Mouse (Mus musculus): Measurements from ENCODE around the gene 9530053A07Rik. TPM values are rescaled to one million over a fixed set of nuclear protein-coding genes. Genes with fewer than 3 reads are reported as not detected.
A peak's percentile ranks its signal among the peaks of the same experiment; 100 is the strongest.
"Not testable (repeated sequence)": the region's sequence is repeated elsewhere in the genome, so short reads cannot be mapped to it uniquely, and the experiment has no call there.

Gene 9530053A07Rik
- polyA plus RNA-seq (2015; fragmentation: Nextera tagmentation; extraction: Ambion mirVana) = 0.03 and 0.05 TPM in 2 replicates

DNA sequence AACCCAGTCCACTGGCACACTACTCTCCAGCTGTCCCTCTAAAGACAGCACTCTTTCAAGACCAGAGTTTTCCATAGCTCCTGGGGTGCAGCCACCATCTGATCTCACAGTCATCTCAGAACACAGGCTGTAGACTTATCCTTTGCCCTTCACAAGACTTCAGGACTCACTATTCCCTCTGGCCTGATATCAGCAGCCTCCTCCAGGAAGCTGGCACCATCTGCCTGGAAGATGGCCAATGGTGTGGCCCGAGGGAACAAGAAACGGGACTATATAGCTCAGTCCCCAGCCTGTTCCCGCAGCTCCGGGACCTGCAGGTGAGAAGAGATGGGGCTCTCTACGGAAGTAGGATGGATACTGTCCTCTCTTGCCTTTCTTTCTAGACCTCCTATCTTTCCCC is at the start of gene 9530053A07Rik:
TSS of gene 9530053A07Rik (plus strand) at position 301 of the 400 bp plus-strand sequence.
- WGBS = 82% methylated on average over 5 of the region's 5 CpGs
- Histone ChIP-seq H3K9ac (no peak within 1 kb of the TSS), H3K4me2 (replicated peaks) (no peak within 1 kb of the TSS), H3K27ac (replicated peaks) (no peak within 1 kb of the TSS), H3K4me3 (replicated peaks) (no peak within 1 kb of the TSS), H3K4me1 (no peaks in the 10 kb centered on the region), H3K27me3 (no peaks in the 10 kb centered on the region), H3K9me3 (replicated peaks) (no peaks in the 10 kb centered on the region), H3K36me3 (no peaks in the 10 kb centered on the region)
- ATAC-seq (ENCODE audit: insufficient number of reproducible peaks, low FRiP score, low TSS enrichment, low read depth) = no peak

DNA sequence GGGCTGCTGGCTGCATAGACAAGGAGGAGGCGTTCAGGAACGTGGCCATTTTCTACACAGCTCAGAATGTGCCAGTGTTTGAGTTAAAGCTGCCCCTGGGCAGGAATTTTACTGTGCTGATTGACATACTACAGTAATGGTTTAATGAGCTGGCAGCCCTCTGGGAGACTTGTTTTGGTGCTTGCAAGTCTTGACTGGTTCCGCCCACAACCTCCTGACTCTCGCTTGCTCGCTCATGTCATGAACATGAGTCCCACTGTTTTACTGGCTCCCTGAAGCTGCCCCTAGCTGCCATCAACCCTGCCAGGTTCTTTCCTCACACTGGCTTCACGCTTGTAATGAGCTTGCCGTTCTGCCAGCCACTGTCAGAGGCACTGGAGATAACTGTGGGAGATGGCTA is 45.1 kb upstream of the 9530053A07Rik start:
- no peaks in the 10 kb centered on the region for H3K4me1 ChIP-seq
- no peaks in the 10 kb centered on the region for H3K9me3 ChIP-seq (replicated peaks)
- 0 out of 2 replicates have a peak, but pooled peaks cover 4% of the 10 kb centered on the region for H3K27me3 ChIP-seq
- no peaks in the 10 kb centered on the region for H3K36me3 ChIP-seq
- WGBS = 56% methylated on average over 7 of the region's 7 CpGs
- no peak overlapping the region for H3K4me2 ChIP-seq (replicated peaks)
- H3K9ac ChIP-seq = no peak overlapping the region
- H3K27ac ChIP-seq (replicated peaks) = 0 out of 2 replicates have a peak overlapping the region, but pooled peaks have one; percentile 11
- peak; percentile 39; the same call in 1 of the 2 replicates for ATAC-seq (ENCODE audit: insufficient number of reproducible peaks, low FRiP score, low TSS enrichment, low read depth)
- H3K4me3 ChIP-seq (replicated peaks) = no peak overlapping the region

DNA sequence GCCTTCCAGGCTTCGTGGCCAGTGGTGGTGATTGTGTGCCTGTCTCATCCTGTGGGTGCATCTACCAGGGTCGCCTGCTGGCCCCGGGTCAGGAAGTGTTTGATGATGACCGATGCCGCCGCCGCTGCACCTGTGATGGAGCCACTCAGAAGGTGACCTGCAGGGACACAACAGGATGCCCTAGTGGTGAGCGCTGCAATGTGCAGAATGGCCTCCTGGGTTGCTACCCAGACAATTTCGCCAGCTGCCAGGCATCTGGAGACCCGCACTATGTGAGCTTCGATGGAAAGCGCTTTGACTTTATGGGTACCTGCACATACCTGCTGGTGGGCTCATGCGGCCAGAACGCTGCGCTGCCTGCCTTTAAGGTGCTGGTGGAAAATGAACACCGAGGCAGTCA is 43.0 kb upstream of the 9530053A07Rik start:
- 0 out of 2 replicates have a peak, but pooled peaks cover 4% of the 10 kb centered on the region for H3K27me3 ChIP-seq
- no peaks in the 10 kb centered on the region for H3K36me3 ChIP-seq
- 84% methylated on average over 16 of the region's 16 CpGs for WGBS
- no peak for ATAC-seq (ENCODE audit: insufficient number of reproducible peaks, low FRiP score, low TSS enrichment, low read depth)
- no peak overlapping the region for H3K4me2 ChIP-seq (replicated peaks)
- no peak overlapping the region for H3K9ac ChIP-seq
- no peak overlapping the region for H3K4me3 ChIP-seq (replicated peaks)
- no peaks in the 10 kb centered on the region for H3K4me1 ChIP-seq
- H3K9me3 ChIP-seq (replicated peaks) = no peaks in the 10 kb centered on the region
- no peak overlapping the region for H3K27ac ChIP-seq (replicated peaks)

DNA sequence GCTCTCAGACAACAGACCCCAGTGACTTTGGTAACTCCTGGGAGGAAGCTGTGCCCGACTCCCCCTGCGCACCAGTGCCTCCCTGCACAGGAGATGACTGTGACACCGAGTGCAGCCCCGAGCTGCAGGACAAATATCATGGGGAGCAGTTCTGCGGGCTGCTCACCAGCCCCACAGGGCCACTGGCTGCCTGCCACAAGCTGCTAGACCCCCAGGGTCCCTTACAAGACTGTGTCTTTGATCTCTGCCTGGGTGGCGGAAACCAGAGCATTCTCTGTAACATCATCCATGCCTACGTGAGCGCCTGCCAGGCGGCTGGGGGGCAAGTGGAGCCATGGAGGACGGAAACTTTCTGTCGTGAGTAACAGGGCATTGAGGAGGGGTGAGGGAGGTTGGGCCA is 35.7 kb upstream of the 9530053A07Rik start:
- Histone ChIP-seq H3K27me3 (no peaks in the 10 kb centered on the region), H3K9ac (no peak overlapping the region), H3K4me1 (0 out of 2 replicates have a peak, but pooled peaks cover 8% of the 10 kb centered on the region), H3K9me3 (replicated peaks) (no peaks in the 10 kb centered on the region), H3K4me3 (replicated peaks) (no peak overlapping the region), H3K27ac (replicated peaks) (no peak overlapping the region), H3K36me3 (no peaks in the 10 kb centered on the region), H3K4me2 (replicated peaks) (no peak overlapping the region)
- WGBS = 10% methylated on average over 11 of the region's 11 CpGs
- no peak for ATAC-seq (ENCODE audit: insufficient number of reproducible peaks, low FRiP score, low TSS enrichment, low read depth)

DNA sequence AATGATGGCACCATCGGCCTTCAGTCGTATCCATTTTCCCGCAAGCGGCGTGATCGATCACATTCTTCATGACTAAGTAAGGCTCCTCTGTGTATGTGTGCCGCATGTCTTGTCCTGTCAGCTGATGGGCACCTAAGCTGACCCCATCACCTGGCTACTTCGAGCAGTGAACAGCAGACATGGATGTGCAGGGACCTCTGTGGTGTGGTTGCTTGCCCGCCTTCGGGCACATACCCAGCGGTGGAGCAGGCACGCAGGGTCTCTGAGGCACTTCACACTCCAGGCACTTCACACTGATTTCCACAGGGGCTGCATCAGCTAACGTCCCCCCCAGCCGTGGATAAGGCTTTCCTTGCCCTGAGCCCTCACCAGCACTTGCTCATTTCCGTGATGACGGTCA is 30.2 kb upstream of the 9530053A07Rik start:
- H3K4me2 ChIP-seq (replicated peaks) = no peak overlapping the region
- no peak for ATAC-seq (ENCODE audit: insufficient number of reproducible peaks, low FRiP score, low TSS enrichment, low read depth)
- 94% methylated on average over 16 of the region's 16 CpGs for WGBS

DNA sequence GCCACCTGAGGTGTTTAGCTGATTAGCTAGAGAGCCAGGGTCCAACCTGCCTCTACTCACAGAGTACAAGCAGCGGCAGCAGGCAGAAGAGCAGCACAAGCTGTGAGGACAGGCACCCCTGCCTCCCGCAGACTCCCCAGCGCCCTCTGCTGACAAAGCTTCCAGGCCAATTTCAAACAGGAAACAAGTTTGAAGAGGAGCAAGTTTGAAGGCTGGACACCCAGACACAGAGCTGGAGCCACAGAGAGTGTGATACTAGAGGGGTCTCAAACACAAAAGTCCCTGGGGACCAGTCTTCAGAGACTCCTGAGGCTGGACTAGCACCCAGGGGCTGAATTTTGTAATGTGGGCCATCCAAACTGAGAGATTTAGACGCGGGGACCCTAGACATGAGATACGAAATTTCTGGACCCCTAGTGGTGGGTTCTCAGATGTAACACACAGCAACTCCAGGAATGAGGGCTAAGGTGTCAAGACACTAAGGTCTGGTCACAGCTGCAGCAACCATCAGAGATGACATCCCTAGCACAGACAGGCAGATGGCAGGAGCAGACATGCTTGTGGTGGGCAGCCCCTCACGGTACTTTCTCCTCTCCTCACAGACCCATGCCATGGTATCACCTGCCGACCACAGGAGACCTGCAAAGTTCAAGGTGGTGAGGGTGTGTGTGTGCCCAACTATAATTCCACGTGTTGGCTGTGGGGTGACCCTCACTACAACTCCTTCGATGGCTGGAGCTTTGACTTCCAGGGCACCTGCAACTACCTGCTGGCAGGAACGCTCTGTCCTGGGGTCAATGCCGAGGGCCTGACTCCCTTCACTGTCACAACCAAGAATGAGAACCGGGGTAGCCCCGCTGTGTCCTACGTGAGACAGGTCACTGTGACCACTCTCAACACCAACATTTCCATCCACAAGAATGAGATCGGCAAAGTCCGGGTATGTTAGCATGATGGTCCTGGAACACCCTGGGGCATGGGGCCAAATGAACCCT is 28.4 kb upstream of the 9530053A07Rik start:
- ATAC-seq (ENCODE audit: insufficient number of reproducible peaks, low FRiP score, low TSS enrichment, low read depth) = no peak
- H3K36me3 ChIP-seq = no peaks in the 10 kb centered on the region
- H3K27ac ChIP-seq (replicated peaks) = no peak overlapping the region
- no peak overlapping the region for H3K9ac ChIP-seq
- 64% methylated on average over 17 of the region's 17 CpGs for WGBS
- no peak overlapping the region for H3K4me3 ChIP-seq (replicated peaks)
- no peak overlapping the region for H3K4me2 ChIP-seq (replicated peaks)
- peaks cover 4% of the 10 kb centered on the region; the same call in 1 of the 2 replicates for H3K4me1 ChIP-seq
- no peaks in the 10 kb centered on the region for H3K27me3 ChIP-seq
- H3K9me3 ChIP-seq (replicated peaks) = peaks cover 10% of the 10 kb centered on the region; the same call in 1 of the 2 replicates

More for the DNA sequence above, 30.2 kb upstream of the 9530053A07Rik start:
- H3K9ac ChIP-seq = no peak overlapping the region
- no peaks in the 10 kb centered on the region for H3K36me3 ChIP-seq
- no peak overlapping the region for H3K27ac ChIP-seq (replicated peaks)
- no peak overlapping the region for H3K4me3 ChIP-seq (replicated peaks)
- no peaks in the 10 kb centered on the region for H3K27me3 ChIP-seq
- H3K4me1 ChIP-seq = 0 out of 2 replicates have a peak, but pooled peaks cover under 1% of the 10 kb centered on the region
- peaks cover 10% of the 10 kb centered on the region; the same call in 1 of the 2 replicates for H3K9me3 ChIP-seq (replicated peaks)

DNA sequence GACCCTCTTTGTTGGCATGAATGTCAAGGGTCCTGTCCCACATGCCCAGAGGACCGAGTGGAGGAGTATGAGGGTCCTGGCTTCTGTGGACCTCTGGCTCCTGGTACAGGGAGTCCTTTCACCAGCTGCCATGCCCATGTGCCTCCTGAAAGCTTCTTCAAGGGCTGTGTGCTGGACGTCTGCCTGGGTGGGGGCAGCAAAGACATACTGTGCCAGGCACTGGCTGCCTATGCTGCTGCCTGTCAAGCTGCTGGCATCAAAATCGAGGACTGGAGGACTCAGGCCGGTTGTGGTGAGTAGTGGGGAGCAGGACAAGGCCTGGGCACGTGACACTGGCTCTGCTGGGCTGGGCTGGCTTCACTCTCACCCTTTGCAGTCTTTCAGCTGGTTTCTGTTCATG is 26.3 kb upstream of the 9530053A07Rik start:
- H3K27me3 ChIP-seq; ATAC-seq (ENCODE audit: insufficient number of reproducible peaks, low FRiP score, low TSS enrichment, low read depth); H3K4me2 ChIP-seq (replicated peaks); H3K9ac ChIP-seq; H3K4me3 ChIP-seq (replicated peaks); H3K36me3 ChIP-seq; H3K4me1 ChIP-seq; H3K27ac ChIP-seq (replicated peaks): not testable (repeated sequence)
- H3K9me3 ChIP-seq (replicated peaks) = peaks cover 10% of the 10 kb centered on the region; the same call in 1 of the 2 replicates
- 44% methylated on average over 5 of the region's 5 CpGs for WGBS

DNA sequence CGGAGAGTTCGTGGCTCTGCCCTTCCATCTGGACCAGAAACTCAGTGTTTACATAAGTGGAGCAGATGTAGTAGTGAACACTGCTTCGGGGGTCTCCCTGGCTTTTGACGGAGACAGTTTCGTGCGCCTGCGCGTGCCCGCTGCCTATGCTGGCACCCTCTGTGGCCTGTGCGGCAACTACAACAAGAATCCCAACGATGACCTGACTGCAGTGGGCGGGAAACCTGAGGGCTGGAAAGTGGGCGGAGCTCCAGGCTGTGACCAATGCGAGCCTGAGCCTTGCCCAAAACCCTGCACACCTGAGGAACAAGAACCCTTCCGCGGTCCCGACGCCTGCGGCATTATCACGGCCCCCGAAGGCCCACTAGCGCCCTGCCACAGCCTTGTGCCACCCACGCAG is 24.6 kb upstream of the 9530053A07Rik start:
- ATAC-seq (ENCODE audit: insufficient number of reproducible peaks, low FRiP score, low TSS enrichment, low read depth) = peak; percentile 27; the same call in 1 of the 2 replicates

DNA sequence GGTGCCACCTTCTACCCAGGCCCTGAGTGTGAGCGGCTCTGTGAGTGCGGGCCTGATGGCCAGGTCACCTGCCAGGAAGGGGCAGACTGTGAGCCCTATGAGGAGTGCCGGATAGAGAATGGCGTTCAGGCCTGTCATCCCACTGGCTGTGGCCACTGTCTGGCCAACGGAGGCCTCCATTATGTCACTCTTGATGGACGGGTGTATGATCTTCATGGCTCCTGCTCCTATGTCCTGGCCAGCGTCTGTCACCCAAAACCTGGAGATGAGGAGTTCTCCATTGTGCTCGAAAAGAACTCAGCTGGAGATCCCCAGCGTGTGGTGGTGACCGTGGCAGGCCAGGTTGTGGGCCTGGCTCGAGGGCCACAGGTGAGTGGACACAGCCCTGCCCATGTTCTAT is 23.0 kb upstream of the 9530053A07Rik start:
- Histone ChIP-seq H3K4me1 (peaks cover 4% of the 10 kb centered on the region; the same call in 1 of the 2 replicates), H3K9me3 (replicated peaks) (no peaks in the 10 kb centered on the region), H3K4me3 (replicated peaks) (no peak overlapping the region), H3K27ac (replicated peaks) (no peak overlapping the region), H3K36me3 (no peaks in the 10 kb centered on the region), H3K4me2 (replicated peaks) (no peak overlapping the region), H3K27me3 (no peaks in the 10 kb centered on the region), H3K9ac (no peak overlapping the region)
- no peak for ATAC-seq (ENCODE audit: insufficient number of reproducible peaks, low FRiP score, low TSS enrichment, low read depth)
- WGBS = 91% methylated on average over 11 of the region's 11 CpGs

More for the DNA sequence above, 24.6 kb upstream of the 9530053A07Rik start:
- H3K9ac ChIP-seq = no peak overlapping the region
- no peak overlapping the region for H3K27ac ChIP-seq (replicated peaks)
- 8% methylated on average over 23 of the region's 23 CpGs for WGBS
- H3K4me3 ChIP-seq (replicated peaks) = peak overlapping the region; percentile 27
- no peaks in the 10 kb centered on the region for H3K36me3 ChIP-seq
- H3K9me3 ChIP-seq (replicated peaks) = 0 out of 2 replicates have a peak, but pooled peaks cover 3% of the 10 kb centered on the region
- no peaks in the 10 kb centered on the region for H3K27me3 ChIP-seq
- peak overlapping the region; percentile 51 for H3K4me2 ChIP-seq (replicated peaks)
- peaks cover 4% of the 10 kb centered on the region; the same call in 1 of the 2 replicates for H3K4me1 ChIP-seq

DNA sequence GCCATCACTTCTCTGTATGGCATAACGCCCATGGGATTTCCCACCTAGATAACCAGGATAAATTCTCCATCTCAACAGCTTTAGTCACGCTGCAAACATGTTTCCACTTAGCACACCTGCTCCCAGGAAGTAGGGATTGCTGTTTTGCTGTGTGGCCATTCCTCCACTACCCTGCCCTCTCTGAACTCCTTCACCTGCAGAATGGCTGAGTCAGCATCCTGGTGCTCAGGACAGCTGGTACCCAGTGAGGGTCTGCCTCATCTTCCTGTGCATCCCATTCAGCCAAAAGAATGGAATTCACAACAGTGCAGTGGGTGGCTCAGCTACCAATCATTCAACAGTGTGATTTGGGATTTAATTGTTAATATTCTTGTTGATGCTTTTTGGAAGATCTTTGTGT is 14.6 kb upstream of the 9530053A07Rik start:
- Histone ChIP-seq H3K4me2 (replicated peaks) (no peak overlapping the region), H3K9ac (no peak overlapping the region), H3K27me3 (no peaks in the 10 kb centered on the region), H3K36me3 (no peaks in the 10 kb centered on the region), H3K4me1 (no peaks in the 10 kb centered on the region), H3K9me3 (replicated peaks) (no peaks in the 10 kb centered on the region), H3K27ac (replicated peaks) (no peak overlapping the region), H3K4me3 (replicated peaks) (no peak overlapping the region)
- WGBS = 73% methylated on average over 2 of the region's 2 CpGs
- no peak for ATAC-seq (ENCODE audit: insufficient number of reproducible peaks, low FRiP score, low TSS enrichment, low read depth)

DNA sequence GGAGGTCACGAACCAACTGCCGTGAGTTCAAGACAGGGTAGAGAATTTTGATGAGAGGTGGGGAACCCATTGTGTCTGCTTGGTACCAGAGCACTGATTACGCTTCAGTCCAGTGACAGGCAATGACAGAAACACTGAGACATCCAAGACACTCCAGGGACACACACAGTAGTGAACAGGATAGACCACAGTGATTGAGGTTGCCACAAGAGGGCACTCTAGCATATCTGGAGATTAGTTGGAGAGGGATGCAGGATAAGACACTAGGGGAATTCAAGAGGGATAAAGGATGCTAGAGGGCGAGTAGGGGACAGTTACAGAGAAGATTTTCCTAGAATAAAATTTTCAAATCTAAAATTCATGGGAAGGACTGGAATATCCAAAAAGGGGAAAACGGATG is 8.3 kb downstream of the 9530053A07Rik start:
- Histone ChIP-seq H3K4me2 (replicated peaks) (no peak overlapping the region), H3K4me3 (replicated peaks) (no peak overlapping the region), H3K36me3 (no peaks in the 10 kb centered on the region), H3K4me1 (no peaks in the 10 kb centered on the region), H3K27ac (replicated peaks) (no peak overlapping the region), H3K27me3 (no peaks in the 10 kb centered on the region), H3K9me3 (replicated peaks) (no peaks in the 10 kb centered on the region), H3K9ac (no peak overlapping the region)
- WGBS = 60% methylated on average over 5 of the region's 5 CpGs
- ATAC-seq (ENCODE audit: insufficient number of reproducible peaks, low FRiP score, low TSS enrichment, low read depth) = no peak

Measured in embryonic facial prominence, embryonic 15.5 days (tissue).